Mouse (Mus musculus) Patski (cell line): Measurements from ENCODE around the gene Styx. TPM values are rescaled to one million over a fixed set of nuclear protein-coding genes. Genes with fewer than 3 reads are reported as not detected.

ENCODE experiments used
- ATAC-seq: fragments of 100-300 bp; one replicate; pipeline ENCODE4 v1.8.0; 2021
- CTCF ChIA-PET: fragments of 350-600 bp; sonication (Branson Sonifier 250); formaldehyde crosslinking; loops from one replicate; lab custom pipeline; 2022; ENCODE audit warnings: inconsistent platforms; lab: Charles Lee
- POLR2A ChIA-PET: fragments of 350-600 bp; sonication (Branson Sonifier 250); formaldehyde crosslinking; loops from one replicate; lab custom pipeline; 2022; ENCODE audit warnings: antibody characterized with exemption, inconsistent platforms; lab: Charles Lee
- DNase-seq: peaks from one replicate; pipeline ENCODE4 v3.0.0-alpha.2; 2011; ENCODE audit warnings: low read depth, low spot score
- H3K27me3 ChIP-seq: fragments of 371-371 bp; one replicate; pipeline ENCODE4 v1.5.1; 2021
- CTCF ChIP-seq: fragments of 100-300 bp; IDR thresholded peaks from one replicate; pipeline ENCODE4 v1.5.1; 2021
- in situ Hi-C: fragments of 300-500 bp; cut with MboI; formaldehyde crosslinking; loops from 3 replicates; pipeline ENCODE4 v1.11.1; 2018; ENCODE audit warnings: low pct_unique_long_range_greater_than_20kb, mixed read lengths
- polyA plus RNA-seq: library from polyadenylated mRNA; unstranded; gene quantifications from one replicate; pipeline ENCODE4 v1.2.3, GENCODE M21; 2021

Styx gene
- polyA plus RNA-seq, 1 experiment from 2014 or later, result 18.6 TPM

DNA sequence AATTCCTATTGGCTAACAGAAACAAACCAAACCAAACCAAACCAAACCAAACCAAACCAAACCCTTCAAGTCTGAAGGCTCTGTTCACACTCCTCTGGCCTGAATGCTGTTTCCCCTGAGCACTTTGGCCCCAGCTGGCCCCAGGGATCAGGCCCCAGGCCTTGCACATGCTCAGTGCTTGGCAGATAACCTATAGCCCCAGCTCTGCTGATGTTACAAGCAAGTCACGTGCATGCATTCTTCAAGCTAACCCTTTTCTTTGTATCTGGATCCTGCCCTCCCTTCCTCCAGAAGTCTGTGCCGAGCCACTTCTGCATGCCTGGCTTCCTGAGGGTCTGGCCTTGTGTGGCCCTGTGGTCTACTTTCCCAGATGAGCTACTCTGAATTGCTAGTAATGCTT lies 100.2 kb downstream of the Styx start:
- CTCF ChIA-PET, result interaction anchor here (1.0 kb wide), 1 partner anchor 11 kb away, joined by 4 read pairs; no protein-coding TSS in a partner anchor
- no peak for ATAC-seq
- in situ Hi-C loops, result no loop called here
- no peaks in the 10 kb centered on the region for H3K27me3 ChIP-seq
- TF ChIP-seq CTCF, result no peak
- POLR2A ChIA-PET, result interaction anchor here (0.7 to 1.1 kb wide), 3 partner anchors 17 to 877 kb away, joined by 3 to 4 read pairs (median 3); no protein-coding TSS in a partner anchor
- no peak for DNase-seq

DNA sequence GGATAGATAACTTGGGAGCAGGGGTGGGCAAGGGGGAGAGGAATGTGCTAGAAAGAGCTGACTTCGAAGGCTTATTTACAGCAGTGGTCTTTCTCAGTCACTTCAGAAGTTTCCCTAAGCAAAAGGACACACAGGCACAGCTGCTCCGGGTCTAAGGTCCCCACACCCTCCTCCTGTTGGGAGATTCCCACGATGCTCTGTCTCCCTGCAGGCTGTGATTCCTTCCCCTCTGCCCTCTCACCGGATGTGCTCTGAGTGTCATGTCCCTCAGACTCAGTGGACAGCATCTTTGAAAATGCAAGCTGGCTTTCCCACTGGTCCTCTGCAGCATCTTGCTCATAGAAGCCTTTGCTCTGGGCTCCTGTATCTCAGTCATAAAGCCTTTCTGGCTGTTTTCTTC lies 101.3 kb downstream of the Styx start:
- POLR2A ChIA-PET, result interaction anchor here (1.1 kb wide), 1 partner anchor 16 kb away, joined by 4 read pairs; no protein-coding TSS in a partner anchor
- no peaks in the 10 kb centered on the region for H3K27me3 ChIP-seq
- DNase-seq (no peak), ATAC-seq (no peak)
- CTCF ChIA-PET, result no interaction called here
- in situ Hi-C loops, result no loop called here
- TF ChIP-seq CTCF, result no peak

DNA sequence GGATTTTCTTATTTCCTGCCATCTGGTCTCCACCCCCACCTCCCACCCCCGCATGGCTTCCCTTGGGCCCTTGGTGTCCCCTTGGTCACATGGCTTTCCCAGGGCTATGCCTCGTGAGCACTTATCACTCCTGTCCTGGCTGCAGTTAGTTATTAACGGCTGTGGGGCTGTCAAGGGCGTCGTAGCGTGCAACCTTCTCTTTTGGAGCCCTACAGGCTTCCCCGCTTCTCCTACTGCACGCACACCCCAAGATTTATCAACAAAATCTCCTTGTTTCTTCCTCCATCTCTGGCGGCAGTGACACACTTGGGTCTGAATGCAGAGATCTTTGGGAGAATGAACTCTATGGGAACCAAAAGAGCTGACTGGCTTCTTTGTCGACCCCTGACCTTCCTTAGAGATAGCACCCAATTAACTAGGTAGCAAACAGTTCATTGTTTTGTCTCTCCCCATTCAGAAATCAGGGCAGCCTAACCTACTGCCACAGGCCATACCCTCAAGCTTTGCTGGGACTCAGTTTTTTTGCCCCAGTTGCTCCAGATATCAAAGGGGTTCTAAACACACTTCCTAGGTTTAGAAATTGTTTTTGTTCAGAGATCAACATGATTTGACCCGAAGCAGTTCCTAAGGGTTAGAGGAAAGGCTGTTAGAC lies 102.1 kb downstream of the Styx start:
- peak; percentile 17 for ATAC-seq
- no peaks in the 10 kb centered on the region for H3K27me3 ChIP-seq
- no peak for TF ChIP-seq CTCF
- ChIA-PET CTCF (no interaction called here), POLR2A (interaction anchor here (0.6 to 0.9 kb wide), 3 partner anchors 11 to 65 kb away, joined by 3 to 4 read pairs (median 4); no protein-coding TSS in a partner anchor)
- DNase-seq, result no peak
- in situ Hi-C loops, result no loop called here

DNA sequence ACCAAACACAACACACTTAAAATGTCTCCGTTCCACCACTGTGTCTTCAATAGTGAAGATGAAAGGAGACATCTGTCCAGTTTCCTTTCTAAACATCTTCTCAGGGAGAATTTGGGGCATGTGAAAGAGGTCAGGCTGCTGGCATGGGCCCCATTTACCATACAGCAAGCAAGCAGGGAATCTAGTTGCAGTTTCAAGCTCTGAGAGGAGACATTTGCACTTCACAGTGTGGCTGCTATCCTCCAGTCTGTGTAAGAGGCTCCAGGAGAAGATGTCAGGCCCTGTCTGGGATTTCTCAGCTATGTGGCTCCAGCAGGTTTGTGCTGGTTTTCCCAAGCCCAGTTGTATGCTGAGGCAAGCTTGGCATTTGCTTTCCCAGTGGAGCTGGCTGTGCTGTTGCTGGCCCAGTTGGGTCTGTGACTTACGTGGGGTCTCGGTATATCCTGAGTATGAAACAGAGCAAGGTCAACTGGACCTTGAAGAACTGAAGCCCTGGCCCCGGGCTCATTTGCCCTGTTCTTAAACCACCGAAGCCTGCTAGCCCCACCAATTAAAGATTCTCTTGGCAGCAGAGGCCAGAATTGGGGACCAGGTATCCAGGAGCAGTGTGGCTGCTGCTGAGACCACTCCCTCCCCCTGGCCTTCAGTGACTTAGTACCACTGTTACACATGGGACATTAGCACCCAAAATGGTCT lies 102.8 kb downstream of the Styx start:
- ChIA-PET POLR2A (interaction anchor here (0.6 to 0.9 kb wide), 4 partner anchors 11 to 65 kb away, joined by 3 to 4 read pairs (median 4); no protein-coding TSS in a partner anchor), CTCF (no interaction called here)
- ATAC-seq (no peak), DNase-seq (no peak)
- in situ Hi-C loops, result no loop called here
- H3K27me3 ChIP-seq, result no peaks in the 10 kb centered on the region
- no peak for TF ChIP-seq CTCF

DNA sequence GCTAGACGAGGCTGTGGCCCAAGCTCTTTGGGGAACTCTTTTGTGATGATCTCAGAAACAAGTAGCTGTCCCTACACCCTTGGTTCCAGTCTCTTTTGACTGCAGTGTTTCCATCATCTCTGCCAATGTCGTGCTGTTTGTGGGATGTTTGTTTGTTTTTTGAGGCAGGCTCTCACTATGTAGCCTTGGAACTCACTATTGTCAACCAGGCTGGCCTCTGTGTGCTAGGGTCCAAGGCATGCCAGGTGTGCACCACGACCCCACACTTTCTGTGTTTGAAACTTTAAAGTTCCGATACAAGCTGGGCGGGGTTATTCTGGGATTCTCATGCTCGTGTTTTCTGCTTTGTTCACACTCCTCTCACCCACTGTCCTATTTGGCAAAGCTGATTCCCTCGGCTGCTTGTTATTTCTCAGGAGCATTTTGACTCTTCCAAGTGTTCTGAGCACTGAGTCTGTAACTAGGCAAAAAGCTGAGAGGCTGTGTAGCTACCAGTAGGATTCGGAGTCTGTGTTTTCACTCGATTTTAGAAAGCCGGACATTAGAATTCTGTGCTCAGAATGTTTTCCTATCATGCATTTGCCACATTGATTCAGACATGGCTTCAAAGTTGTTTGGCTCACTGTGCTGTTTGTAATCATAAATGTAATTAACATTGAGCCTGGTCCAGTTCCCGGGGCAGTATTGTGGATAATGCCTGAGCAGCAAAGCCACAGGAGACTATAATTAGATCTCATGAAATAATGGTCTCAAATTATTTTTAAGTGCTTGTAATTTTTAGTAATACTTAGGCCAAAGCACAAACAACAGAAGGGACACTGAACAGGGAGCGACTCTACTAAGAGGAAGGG lies 105.0 kb downstream of the Styx start:
- ChIA-PET POLR2A (no interaction called here), CTCF (interaction anchor here (1.0 kb wide), 1 partner anchor 11 kb away, joined by 5 read pairs; no protein-coding TSS in a partner anchor)
- in situ Hi-C loops, result no loop called here
- ATAC-seq, result no peak
- no peak for TF ChIP-seq CTCF
- DNase-seq, result no peak
- no peaks in the 10 kb centered on the region for H3K27me3 ChIP-seq

DNA sequence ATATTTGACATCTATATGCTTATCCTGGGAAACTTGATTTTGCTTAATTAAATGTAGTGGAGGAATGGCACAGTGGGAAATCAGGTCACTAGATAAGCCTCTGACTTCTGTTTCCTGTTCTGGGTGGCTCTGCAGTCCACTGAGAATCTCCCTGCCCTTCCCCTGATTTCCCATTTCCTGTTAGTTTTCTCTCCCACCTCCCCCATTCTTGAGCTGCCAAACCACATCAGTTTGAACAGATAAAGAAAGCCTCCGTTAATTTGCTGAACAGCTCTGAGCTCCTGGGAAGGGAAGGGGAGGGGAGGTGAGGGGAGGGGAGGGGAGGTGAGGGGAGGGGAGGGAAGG lies 105.6 kb downstream of the Styx start:
- ATAC-seq, result no peak
- no peak for TF ChIP-seq CTCF
- ChIA-PET POLR2A (no interaction called here), CTCF (no interaction called here)
- in situ Hi-C loops, result no loop called here
- no peaks in the 10 kb centered on the region for H3K27me3 ChIP-seq
- no peak for DNase-seq

DNA sequence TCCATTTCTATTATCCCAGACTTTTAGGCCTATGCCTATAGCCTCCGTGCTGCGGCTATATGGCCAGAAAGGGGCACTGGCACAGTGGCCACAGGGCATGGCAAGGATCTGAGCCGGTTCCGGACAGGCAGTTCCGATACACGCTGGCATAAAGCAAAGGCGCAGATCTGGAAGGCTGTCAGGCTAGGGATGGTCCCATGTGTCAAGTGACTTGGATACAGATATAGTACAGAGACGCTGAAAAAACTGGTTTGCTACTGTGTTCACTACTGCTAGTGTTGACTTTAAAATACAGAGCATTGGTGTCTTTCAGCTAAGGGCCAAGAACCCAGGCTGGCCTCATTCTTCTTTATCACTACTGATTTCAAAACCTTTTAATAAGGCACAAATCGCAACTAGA lies 106.1 kb downstream of the Styx start:
- H3K27me3 ChIP-seq, result no peaks in the 10 kb centered on the region
- no peak for TF ChIP-seq CTCF
- CTCF ChIA-PET, result interaction anchor here (1.9 kb wide), 1 partner anchor 23 kb away, joined by 4 read pairs; no protein-coding TSS in a partner anchor
- DNase-seq (no peak), ATAC-seq (no peak)
- in situ Hi-C loops, result no loop called here
- POLR2A ChIA-PET, result no interaction called here

DNA sequence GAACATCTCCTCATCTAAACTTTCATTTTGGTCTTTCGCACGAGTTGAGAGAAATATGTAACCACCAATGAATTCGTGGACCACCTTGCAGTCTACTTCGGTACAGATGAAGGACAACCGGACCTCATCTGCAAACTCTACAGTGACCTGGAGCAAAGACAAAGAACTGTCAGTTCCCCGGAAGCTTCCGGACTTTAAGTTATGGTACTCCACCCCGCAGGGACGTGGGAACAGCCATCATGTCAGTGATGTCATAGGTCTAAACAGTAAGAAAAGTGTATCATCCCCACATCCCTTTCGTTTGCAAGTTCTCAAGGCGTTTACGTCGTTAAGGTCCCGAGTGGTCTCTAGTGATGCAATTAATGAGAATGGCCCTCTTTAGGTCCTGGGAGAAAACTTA lies 109.0 kb downstream of the Styx start:
- DNase-seq (no peak), ATAC-seq (no peak)
- in situ Hi-C loops, result no loop called here
- no peaks in the 10 kb centered on the region for H3K27me3 ChIP-seq
- CTCF ChIA-PET, result interaction anchor here (0.7 kb wide), 1 partner anchor 37 kb away, joined by 3 read pairs; no protein-coding TSS in a partner anchor
- no peak for TF ChIP-seq CTCF
- POLR2A ChIA-PET, result interaction anchor here (1.4 kb wide), 1 partner anchor 69 kb away, joined by 3 read pairs; the partner anchor contains the start of gene Fermt2

DNA sequence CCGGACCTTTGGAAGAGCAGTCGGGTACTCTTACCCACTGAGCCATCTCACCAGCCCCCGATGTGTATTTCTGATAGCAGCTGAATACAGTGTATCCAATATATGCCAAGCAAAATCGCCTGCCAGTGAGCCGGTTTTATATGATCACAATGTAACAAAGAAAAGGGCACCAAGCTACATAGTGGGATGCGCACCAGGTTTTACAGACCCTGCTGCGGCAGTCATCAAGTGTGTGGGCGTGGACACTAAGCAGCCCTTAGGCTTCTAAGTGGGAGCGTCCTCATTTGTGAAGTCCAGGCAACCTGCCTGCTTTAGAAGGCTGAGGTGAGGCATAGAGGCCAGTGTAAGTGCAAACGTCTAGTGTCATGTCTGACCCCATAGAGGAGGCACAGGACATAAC lies 109.6 kb downstream of the Styx start:
- no peaks in the 10 kb centered on the region for H3K27me3 ChIP-seq
- ATAC-seq (no peak), DNase-seq (no peak)
- in situ Hi-C loops, result no loop called here
- TF ChIP-seq CTCF, result no peak
- ChIA-PET CTCF (interaction anchor here (0.7 kb wide), 1 partner anchor 37 kb away, joined by 3 read pairs; no protein-coding TSS in a partner anchor), POLR2A (interaction anchor here (0.6 to 1.4 kb wide), 2 partner anchors 15 to 69 kb away, joined by 3 to 5 read pairs; partner anchors contain the start of gene Fermt2)

DNA sequence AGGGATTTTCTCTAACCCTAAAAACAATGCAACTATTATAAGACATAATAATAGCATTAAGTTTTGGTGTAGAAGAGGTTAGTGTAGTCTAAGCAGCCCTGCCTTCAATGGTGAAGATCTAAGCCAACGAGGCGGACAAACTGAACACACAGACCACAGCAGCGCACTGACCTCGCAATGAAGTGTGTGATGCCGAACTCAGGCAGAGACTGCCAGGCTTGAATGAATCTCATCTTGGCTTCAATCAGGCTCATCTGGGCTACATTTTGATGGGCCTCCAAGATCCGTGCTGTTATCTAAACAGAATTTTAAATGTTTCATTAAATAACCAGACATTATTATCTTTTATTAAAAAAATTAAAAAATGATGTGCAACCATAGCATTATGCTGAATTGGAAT lies 111.1 kb downstream of the Styx start:
- ChIA-PET POLR2A (interaction anchor here (0.5 kb wide), 1 partner anchor 147 kb away, joined by 3 read pairs; no protein-coding TSS in a partner anchor), CTCF (no interaction called here)
- in situ Hi-C loops, result no loop called here
- H3K27me3 ChIP-seq, result no peaks in the 10 kb centered on the region
- ATAC-seq (no peak), DNase-seq (no peak)
- TF ChIP-seq CTCF, result no peak
